Mouse (Mus musculus) ES-Bruce4 (cell line): Measurements from ENCODE around the gene Prr15l.

Source experiments
- CTCF ChIP-seq: IDR thresholded peaks from one replicate; pipeline ENCODE4 v1.8.1; 2011; ENCODE audit warnings: low read depth, low read length
- EP300 ChIP-seq: IDR thresholded peaks from 2 replicates; pipeline ENCODE4 v1.6.1; 2011; ENCODE audit warnings: low read depth, low read length; ENCODE audit not compliant: insufficient read depth

DNA sequence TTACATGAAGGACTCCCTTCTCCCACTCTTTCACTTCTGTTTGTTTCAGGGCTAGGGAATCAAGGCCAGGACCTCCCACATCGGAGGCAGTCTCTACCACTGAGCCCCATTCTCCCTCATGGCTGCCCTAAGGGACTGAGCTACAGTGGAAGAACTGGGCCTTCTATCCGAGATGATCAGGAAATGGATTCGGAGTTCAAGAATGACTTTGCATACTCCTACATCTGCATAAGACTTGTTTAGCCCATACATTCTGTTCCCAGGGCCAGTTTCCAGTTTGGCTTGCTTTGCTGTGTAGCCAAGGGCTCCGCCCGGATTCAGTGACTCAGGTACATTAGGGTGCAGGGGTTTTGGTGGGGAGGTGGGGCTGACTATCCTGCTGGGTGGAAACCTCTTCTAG lies 52.1 kb downstream of the Prr15l start:
- TF ChIP-seq EP300 (peak; percentile 45; the same call in 1 of the 2 replicates), CTCF (no peak)
